Mouse (Mus musculus): ENCODE results near the gene Myo3a. TPM values are rescaled to one million over a fixed set of nuclear protein-coding genes. Genes with fewer than 3 reads are reported as not detected.

Gene Myo3a
- total RNA-seq, 1 experiment from 2014 or later, result not detected

DNA sequence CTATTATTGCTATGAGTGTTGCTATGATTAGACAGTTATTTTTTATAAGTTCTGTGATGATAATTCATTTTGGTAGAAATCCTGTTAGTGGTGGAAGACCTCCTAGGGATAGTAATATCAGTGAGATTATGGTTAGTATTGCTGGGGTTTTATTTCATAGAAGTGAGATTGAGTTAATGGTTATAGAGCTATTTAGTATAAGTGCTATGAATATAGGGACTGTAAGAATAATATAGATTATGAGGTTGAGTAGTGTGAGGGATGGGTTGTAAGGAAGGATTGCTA lies 362.8 kb downstream of the Myo3a start:
- ATAC-seq (replicated peaks in 1 of 2; ENCODE audit: insufficient read depth in 1 of 2, low FRiP score in 2 of 2, low TSS enrichment in 1 of 2, low read depth in 1 of 2, poor library complexity in 2 of 2, severe bottlenecking in 2 of 2), result no peak

DNA sequence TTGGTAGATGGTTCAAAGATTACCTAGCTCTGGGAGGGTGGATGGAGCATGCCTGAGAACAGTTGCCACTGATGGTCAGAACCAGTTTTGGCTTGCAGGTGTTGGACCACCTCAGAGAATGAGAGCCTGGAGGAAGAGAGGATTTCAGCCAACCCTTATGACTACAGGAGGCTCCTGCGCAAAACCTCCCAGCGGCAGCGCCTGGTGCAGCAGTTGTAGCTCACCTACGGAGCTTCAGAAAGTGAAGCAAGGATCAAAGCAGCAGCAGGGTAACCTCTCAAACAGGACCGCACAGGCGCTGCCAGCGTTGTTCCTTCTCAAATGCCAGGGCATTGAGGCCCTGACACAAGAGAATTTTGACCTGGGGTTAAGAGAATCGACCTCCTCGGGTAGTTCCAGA lies 390.6 kb downstream of the Myo3a start:
- peak; percentile 17 to 29; a peak in 1 of 4 replicates for ATAC-seq (replicated peaks in 1 of 2; ENCODE audit: insufficient read depth in 1 of 2, low FRiP score in 2 of 2, low TSS enrichment in 1 of 2, low read depth in 1 of 2, poor library complexity in 2 of 2, severe bottlenecking in 2 of 2)

DNA sequence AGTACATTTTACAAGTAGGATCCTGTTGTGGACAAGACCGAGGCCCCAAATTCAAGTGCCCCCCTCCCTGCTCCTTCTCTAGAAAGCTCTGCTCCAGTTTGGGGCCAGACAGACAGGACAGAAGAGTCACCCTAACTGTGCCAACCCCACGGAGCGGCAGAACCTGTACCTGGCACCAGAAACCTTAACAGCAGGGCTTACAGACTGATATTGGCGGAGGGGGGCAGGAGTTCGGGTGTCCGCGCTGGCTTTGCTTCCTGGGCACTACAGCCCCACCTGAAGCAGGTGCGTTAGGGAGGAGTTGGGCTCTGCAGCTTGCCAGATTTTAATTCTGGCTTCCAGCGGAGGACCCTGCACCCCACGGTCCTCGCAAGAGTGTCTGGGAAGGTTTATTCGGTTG lies 392.1 kb downstream of the Myo3a start:
- no peak for ATAC-seq (replicated peaks in 1 of 2; ENCODE audit: insufficient read depth in 1 of 2, low FRiP score in 2 of 2, low TSS enrichment in 1 of 2, low read depth in 1 of 2, poor library complexity in 2 of 2, severe bottlenecking in 2 of 2)

DNA sequence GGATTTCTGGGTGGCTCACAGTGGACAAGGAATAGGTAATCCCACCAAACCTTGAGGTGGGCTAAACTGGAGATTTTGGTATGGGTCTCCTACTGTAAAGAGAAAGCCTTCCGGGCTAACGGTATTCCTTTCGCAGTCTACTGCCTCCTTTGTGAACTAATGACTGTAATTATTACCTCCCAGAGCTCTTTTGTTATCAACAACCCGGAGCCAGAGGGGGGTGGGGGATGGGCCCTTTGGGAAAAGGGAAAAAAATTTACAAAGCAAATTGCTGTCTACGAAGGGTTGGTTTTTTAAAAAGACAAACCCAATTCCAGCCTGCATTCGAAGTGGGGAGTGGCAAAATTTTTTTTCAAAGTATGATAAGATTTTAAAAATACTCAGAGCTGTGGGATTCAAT lies 392.7 kb downstream of the Myo3a start:
- ATAC-seq (replicated peaks in 1 of 2; ENCODE audit: insufficient read depth in 1 of 2, low FRiP score in 2 of 2, low TSS enrichment in 1 of 2, low read depth in 1 of 2, poor library complexity in 2 of 2, severe bottlenecking in 2 of 2), result no peak

DNA sequence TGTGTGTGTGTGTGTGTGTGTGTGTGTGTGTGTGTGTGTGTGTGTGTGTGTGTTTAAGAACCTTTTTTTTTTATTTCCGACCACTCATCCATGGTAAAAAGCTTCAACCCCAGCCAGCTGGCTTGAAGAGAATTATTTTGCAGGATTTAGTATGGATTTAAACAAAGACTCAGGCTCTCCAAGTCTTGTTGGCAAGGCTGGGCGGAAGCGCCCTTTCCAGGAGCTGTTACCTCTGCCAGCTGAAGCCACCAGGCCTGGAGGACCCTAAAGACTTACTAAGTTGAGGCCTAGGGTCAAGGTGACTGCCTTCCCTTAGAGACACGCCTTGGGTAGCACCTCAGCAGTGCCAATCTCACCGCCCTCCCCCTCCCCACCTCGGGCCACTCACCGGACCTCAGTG lies 393.2 kb downstream of the Myo3a start:
- ATAC-seq (replicated peaks in 1 of 2; ENCODE audit: insufficient read depth in 1 of 2, low FRiP score in 2 of 2, low TSS enrichment in 1 of 2, low read depth in 1 of 2, poor library complexity in 2 of 2, severe bottlenecking in 2 of 2), result no peak

DNA sequence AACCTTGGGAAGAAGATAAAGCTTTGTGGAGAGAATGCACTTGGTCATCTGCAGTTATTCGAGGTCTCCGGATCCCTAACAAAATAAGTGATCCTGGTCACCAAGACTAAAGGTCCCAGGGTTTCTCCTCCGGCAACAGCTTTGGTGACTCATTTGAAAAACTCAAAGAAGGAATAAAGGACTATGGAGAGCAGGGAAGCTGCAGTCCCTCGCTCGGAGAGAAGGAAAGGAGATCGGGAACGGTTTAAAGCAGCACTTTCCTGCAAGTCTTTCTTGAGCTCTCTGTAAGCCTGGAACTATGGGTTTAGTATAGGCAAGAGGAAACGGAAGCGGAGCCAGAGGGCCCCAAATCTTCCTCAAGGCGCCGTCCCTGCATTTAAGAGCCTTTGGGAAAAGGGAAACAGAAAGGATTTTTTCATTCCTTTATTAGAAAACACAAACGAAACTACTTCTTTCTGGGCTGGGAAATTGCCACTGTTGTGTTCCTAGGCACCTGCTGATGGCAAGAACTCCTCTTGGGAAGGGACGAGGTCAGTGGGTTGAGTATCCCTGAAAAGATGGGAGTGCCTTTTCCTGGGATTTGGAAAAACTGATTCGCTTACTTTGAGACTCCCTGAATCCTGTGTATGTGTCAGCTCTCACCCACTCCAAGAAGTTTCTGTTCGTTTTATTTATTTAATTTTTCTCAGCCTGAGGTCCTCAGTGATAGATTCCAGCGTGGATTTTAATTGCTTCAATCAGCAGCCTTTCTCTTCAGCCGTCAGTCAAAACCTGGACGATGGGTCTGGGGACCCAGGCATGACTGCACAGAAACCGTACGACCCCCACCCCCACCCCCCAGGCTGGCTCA lies 393.9 kb downstream of the Myo3a start:
- no peak for ATAC-seq (replicated peaks in 1 of 2; ENCODE audit: insufficient read depth in 1 of 2, low FRiP score in 2 of 2, low TSS enrichment in 1 of 2, low read depth in 1 of 2, poor library complexity in 2 of 2, severe bottlenecking in 2 of 2)

DNA sequence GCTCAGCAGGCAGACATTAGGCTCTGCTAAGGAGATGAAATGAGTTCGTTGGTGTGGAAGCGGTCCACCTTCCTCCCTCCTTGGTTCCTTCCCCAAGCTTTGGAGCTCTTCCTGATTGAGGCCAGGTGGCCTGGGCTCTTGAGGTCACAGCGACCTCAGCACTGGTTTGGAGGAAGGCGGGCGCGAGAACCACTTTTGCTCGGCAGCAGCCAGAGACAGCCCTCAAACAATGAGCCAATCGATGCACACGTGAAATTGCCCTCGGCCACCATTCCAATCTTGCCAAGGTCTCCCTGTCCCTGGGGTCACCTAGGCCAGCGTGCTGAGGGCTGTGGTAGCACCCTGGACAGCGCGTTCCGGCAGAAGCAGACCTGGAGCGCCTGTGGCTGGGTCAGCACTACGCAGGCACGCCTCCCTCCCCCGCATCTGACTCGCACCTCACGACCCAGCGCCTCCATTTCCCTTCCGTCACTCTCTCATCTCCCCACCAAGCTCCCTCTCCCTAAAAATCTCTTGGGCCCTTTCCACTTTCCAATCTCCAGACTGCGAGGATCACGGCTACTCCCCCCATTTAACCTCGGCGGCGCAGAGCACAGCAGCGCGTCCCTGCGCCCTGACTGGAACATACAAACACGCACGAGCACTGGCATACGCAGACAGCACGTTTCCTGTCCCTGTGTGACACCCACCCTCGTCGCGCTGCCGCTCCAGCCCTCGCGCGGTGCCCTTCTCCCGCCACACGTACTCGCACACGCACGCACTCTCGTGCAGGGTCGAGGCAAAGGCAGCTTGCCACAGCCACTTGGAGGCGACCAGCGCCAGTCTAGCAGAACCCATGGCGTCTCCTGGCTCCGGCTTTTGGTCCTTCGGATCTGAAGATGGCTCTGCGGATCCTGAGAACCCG lies 394.8 kb downstream of the Myo3a start, which contains the start of gene Gad2:
Gene Gad2, plus strand, starts transcription at position 378 of the 904 bp plus-strand sequence.
- peak; percentile 64 to 73 for ATAC-seq (replicated peaks in 1 of 2; ENCODE audit: insufficient read depth in 1 of 2, low FRiP score in 2 of 2, low TSS enrichment in 1 of 2, low read depth in 1 of 2, poor library complexity in 2 of 2, severe bottlenecking in 2 of 2)

DNA sequence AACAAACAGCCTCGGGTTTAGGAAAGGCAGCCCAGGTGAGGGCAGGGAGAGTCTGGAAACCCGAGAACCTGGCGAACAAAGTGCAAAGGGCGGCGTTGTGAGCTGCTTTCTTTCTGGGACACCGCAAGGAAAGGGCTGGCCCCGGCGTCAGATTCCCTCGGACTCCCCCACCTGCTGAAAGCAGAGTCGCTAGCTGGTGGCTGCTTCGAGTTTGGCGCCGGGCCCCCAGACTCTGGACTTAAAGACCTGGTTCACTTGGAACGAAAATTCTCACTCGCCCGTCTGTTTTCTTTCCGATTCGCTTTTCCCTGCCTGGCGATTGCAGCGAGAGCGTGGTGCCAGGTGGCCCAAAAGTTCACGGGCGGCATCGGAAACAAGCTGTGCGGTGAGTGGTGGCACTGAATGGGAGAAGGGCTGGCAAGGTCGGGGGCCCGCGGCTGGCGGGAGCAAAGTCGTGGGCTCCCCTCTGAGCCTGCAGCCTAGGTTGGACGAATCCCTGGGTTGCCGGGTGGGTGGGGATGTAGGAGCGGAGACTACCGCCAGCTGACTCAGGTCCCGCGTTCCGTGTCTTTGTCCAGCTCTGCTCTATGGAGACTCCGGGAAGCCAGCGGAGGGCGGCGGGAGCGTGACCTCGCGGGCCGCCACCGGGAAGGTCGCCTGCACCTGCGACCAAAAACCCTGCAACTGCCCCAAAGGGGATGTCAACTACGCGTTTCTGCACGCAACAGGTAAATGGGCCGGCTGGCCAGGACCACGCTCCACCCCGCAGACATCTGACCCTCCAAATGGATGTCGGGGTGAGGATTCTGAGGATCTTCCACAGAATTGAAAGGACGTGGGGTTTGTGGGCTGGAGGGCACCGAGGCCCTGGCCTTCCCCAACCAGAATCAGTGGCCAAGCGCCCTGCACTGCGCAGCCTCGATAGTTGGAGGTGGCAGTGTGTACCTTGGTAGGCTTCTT lies 396.1 kb downstream of the Myo3a start:
- ATAC-seq (replicated peaks in 1 of 2; ENCODE audit: insufficient read depth in 1 of 2, low FRiP score in 2 of 2, low TSS enrichment in 1 of 2, low read depth in 1 of 2, poor library complexity in 2 of 2, severe bottlenecking in 2 of 2), result 0 out of 4 replicates have a peak, but pooled peaks of 1 of the 2 experiments have one; percentile 10

DNA sequence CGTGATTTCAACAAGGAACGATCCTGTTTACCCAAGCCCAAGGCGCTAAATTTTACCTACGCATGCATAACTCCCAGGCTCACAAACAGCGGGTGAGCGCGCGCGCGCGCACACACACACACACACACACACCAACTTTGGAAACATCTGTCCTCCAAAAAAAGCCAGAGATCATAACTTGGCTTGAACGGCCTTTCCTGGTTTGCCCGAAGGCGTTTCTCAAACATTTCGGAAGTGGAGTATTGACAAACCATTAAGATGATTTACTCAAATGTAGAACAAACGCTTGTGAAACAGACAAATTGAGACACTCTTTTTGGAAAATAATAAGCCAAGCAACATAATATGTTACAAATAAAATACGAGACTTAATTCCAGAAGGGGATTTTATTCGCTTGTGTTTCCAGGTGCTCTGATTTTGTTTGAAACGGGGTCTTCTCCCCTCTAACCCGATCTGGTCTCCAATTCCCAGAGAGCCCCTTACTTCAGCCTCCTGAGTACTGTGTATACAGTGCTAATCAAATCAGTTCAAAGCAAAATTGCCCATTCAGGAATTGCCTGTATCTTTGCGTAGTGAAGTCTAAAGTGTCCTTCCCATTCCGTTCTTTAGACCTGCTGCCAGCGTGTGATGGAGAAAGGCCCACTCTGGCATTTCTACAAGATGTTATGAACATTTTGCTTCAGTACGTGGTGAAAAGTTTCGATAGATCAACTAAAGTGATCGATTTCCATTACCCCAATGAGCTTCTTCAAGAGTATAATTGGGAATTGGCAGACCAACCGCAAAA lies 397.1 kb downstream of the Myo3a start:
- ATAC-seq (replicated peaks in 1 of 2; ENCODE audit: insufficient read depth in 1 of 2, low FRiP score in 2 of 2, low TSS enrichment in 1 of 2, low read depth in 1 of 2, poor library complexity in 2 of 2, severe bottlenecking in 2 of 2), result no peak

DNA sequence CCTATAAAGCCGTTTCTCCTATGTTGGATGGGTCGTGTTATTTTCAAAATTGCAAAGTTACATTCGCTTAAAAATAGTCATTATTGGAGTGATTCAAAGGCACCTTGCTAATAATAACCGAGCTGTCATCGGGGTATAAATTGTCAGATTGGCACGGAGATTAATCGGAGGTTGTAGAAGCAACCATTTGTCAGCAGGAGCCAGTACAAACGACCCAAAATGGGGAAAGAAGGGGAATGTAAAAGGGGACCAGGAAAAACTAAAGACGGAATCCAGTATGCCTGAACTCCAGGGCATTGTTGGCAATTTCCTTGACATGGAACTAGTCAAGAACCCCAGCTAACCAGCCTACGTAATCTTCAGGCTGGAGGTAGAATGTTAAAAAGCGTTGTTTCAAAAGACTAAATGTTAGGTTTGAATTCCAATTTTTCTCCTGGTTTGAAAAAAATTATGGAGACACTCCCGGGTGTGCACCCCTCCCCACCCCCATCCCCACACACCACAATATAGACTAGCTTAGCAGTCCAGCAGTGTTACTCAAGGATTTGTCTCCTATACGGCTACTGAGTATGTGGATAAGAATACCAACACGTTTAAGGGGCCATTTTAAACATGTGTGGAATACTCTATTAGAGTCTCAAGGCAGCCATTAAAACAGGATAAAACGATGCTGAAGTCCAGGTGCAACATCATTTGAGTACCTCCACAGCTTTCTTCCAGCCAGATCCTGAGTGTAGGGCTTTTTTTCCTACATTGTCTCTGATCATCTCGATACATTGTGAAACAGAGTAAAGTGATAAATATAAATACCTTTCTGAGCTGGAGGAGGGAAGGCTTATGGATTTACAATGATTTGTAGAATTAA lies 398.0 kb downstream of the Myo3a start:
- no peak for ATAC-seq (replicated peaks in 1 of 2; ENCODE audit: insufficient read depth in 1 of 2, low FRiP score in 2 of 2, low TSS enrichment in 1 of 2, low read depth in 1 of 2, poor library complexity in 2 of 2, severe bottlenecking in 2 of 2)

DNA sequence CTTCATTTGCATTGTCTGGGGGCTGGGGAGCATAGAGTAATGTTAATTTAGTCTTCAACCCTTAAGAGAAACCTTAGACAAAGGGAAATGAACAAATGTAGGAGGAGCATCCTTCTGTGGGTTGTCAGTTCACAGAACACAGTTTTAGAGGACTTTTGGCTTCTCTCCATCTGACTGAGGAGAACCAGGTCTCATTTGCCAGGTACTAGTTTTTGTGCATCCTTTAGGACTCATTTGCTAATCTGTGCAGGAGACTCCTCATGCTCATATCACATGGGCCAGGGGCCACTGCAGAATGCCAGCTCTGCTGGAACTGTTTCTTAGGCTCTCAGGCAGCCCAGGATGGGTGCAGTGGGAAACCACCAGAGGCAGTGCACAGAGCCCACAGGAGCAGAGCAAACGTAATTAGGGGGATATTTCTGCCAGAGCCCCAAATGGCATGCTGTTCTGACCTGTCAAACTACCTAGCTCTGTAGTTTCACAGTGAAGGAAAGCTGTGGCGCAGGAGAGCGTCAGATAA lies 399.9 kb downstream of the Myo3a start:
- ATAC-seq (replicated peaks in 1 of 2; ENCODE audit: insufficient read depth in 1 of 2, low FRiP score in 2 of 2, low TSS enrichment in 1 of 2, low read depth in 1 of 2, poor library complexity in 2 of 2, severe bottlenecking in 2 of 2), result no peak

DNA sequence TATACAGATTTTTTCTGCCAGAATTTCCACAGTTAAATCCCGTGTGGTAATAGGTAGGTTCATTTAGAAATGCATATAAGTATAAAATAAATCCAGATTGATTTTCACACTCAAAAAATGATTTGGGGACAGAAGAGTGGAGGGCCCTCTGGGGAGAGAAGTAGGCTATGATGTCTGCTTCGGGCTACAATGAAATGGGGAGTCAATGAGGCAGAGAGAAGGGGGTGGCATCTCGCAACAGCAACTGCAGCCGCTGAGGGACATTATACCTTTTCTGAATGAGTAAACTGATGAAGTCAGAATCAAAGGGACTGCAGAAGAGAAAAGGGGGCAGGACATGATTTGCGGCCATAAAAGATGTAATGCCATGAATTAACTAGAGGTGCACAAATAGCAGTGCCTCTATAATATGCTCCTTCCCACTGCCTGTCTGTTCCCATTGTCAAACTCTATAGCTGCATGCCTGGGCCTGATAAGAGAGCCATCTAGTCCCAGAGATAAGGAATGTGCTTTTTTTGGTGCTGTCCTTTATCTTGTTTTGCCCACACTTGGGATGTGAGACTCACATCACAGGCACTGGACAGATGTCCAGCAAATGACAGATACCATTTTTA lies 400.6 kb downstream of the Myo3a start:
- no peak for ATAC-seq (replicated peaks in 1 of 2; ENCODE audit: insufficient read depth in 1 of 2, low FRiP score in 2 of 2, low TSS enrichment in 1 of 2, low read depth in 1 of 2, poor library complexity in 2 of 2, severe bottlenecking in 2 of 2)

DNA sequence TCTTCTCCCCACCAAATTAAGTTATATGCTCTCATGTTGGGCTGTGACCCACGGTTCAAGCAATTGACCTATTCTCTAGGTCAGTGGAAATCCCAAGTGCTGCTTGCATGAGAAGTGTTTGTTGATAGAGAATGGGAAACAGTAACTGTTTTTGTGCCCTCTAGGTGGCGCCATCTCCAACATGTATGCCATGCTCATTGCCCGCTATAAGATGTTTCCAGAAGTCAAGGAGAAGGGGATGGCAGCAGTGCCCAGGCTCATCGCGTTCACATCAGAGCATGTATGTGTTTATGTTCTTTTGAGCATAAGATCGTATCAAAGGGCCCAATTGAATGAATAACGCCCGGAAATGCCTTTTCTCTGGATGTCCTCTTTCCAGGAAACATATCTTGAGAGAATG lies 407.5 kb downstream of the Myo3a start:
- peak; percentile 42 to 58; a peak in 1 of 4 replicates for ATAC-seq (replicated peaks in 1 of 2; ENCODE audit: insufficient read depth in 1 of 2, low FRiP score in 2 of 2, low TSS enrichment in 1 of 2, low read depth in 1 of 2, poor library complexity in 2 of 2, severe bottlenecking in 2 of 2)

DNA sequence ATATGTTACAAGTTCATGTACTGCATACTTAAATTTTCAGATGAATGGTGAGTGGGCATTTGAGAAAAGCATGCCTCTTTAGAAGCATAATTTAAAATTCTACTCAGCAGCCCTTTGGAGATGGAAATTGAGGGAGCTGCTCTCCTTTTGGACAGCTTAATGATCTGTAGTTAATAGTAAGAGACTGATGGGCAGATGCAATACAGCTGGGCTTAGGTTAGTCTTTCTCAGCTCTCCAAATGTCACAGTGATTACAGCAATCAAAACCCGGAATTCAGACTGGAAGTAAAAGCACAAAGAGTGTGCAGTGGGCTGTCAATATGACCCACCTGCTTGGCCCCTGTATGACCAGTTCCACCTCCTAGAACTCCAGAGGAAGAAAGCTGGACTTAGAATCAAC lies 418.8 kb downstream of the Myo3a start:
- ATAC-seq (replicated peaks in 1 of 2; ENCODE audit: insufficient read depth in 1 of 2, low FRiP score in 2 of 2, low TSS enrichment in 1 of 2, low read depth in 1 of 2, poor library complexity in 2 of 2, severe bottlenecking in 2 of 2), result no peak

DNA sequence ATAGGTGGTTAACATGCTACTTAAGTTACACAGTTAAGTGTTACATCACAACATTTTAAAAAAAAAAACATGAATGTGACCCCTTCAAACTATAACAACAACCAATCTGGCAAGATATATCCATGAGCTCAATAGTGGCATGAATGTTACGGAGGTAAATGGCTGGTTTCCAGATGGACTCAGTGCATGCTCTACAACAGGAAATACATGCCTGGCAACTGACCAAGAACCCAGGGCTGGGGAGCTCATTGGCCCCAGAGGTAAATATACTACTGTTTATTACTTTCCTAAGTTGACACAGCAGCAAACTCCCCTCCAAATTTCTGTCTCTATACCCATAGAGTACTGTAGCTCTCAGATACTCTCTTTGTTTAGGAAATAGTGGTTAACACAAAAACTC lies 421.1 kb downstream of the Myo3a start:
- ATAC-seq (replicated peaks in 1 of 2; ENCODE audit: insufficient read depth in 1 of 2, low FRiP score in 2 of 2, low TSS enrichment in 1 of 2, low read depth in 1 of 2, poor library complexity in 2 of 2, severe bottlenecking in 2 of 2), result no peak
